Mouse (Mus musculus) heart, adult 2 months (tissue): ENCODE measurements around the gene Btn2a2.

ENCODE experiments used
- EP300 ChIP-seq: fragments of 200-500 bp; IDR thresholded peaks from 2 replicates; pipeline ENCODE4 v1.6.1; 2011; ENCODE audit warnings: low read depth, low read length, control low read depth; ENCODE audit not compliant: insufficient read depth
- POLR2A ChIP-seq: fragments of 200-500 bp; IDR thresholded peaks from 2 replicates; pipeline ENCODE4 v1.6.1; 2011; ENCODE audit warnings: mild to moderate bottlenecking, low read depth, low read length, control low read depth; ENCODE audit not compliant: insufficient read depth

- no peak for TF ChIP-seq EP300
- no peak for TF ChIP-seq POLR2A
Measured at GRCm38 (mm10) chr13:23510127-23510526, 21.5 kb upstream of the Btn2a2 start.
